Mouse (Mus musculus): Measurements from ENCODE around the gene Noxa1.

The Noxa1 gene

DNA sequence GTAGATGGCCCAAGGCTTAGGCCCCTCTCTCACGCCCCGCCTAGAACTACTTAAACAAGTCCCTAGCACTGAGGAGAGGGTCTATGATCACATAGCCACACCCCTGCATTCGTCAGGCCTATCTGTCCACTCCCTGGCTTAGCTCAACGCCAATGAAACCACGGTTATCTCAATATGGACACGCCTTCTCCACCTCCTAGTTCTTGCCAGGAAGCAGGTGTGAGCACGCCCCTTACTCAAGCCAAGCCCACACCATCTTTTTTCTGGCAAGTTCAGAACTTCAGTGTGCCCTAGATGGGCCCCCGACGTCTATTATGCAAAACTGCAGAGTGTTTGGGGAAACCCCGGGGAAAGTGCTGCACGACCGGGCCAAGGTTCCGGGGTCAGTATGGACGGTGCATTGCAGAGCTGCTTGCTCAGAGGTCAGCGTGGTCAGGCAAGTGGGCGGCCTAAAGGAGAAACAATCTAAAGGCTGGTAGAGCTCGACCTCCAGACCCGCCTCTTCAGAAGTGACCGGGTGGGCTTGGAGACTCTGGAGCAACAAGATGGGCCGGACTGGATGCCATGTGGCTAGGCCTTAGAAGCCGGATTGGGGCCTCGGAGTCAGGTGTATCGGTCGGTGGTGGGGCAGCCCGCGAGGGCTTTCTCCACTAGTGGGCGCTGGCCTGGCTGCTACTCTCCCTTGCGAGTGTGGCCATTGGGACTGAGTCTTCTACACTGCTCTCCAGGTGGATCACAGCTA lies at the start of gene Noxa1:
Gene Noxa1, minus strand, starts transcription at position 41 of the 742 bp plus-strand sequence.
- DNase-seq (ENCODE audit: low spot score in 2 of 2) = no peak

DNA sequence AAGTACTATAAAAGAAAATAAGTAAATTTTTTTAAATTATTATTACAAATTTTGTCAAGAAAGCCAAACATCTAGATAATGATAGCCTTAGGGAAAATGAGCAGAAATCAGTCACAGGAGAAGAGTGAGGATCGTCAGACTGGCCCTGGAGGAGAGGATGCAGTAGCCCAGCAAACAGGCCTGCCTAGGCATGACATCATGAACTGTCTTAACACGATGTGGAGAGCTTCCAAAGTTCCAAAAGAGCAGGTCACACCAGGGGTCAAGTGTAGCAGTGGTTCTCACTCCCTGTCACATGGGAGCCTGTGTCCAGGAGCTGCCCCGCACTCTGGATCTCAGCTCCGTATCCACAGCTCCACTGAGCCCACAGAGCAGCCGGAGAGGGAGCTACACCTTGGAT lies 47.0 kb upstream of the Noxa1 start:
- no peak for DNase-seq (ENCODE audit: low spot score in 2 of 2)

GRCm38 (mm10) chr2:25141185-25141584 lies 46.2 kb upstream of the Noxa1 start:
- DNase-seq (ENCODE audit: low spot score in 2 of 2) = no peak

GRCm38 (mm10) chr2:25137832-25138231 lies 42.9 kb upstream of the Noxa1 start:
- no peak for DNase-seq (ENCODE audit: low spot score in 2 of 2)

- DNase-seq (ENCODE audit: low spot score in 2 of 2) = no peak
These were observed 36.7 kb upstream of the Noxa1 start for GRCm38 (mm10) chr2:25131601-25132000.

GRCm38 (mm10) chr2:25128072-25128471 lies 33.1 kb upstream of the Noxa1 start:
- DNase-seq (ENCODE audit: low spot score in 2 of 2) = no peak

DNA sequence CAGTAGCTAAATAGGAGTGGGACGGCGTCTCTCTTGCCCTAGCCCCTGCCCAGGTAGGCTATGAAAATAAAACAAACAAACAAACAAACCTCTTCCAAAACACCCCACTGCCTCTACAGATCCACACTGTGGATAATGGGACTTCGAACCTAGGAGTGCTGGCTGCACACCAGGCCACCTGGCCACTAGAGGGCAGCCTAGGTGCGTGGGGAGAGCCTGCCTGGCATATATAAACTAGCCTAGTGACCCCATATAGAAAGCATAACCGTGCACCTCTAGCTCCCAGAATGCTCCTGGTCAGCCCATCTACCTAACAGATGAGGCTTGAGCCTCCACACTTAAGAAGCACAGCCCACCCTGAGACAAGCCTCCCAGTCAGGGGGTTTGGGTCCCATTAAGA lies 32.3 kb upstream of the Noxa1 start:
- peak; percentile 28 to 35 for DNase-seq (ENCODE audit: low spot score in 2 of 2)

GRCm38 (mm10) chr2:25126011-25127010 lies 31.4 kb upstream of the Noxa1 start:
- peak; percentile 36 to 71 for DNase-seq (ENCODE audit: low spot score in 2 of 2)

- DNase-seq (ENCODE audit: low spot score in 2 of 2) = no peak
These were observed 30.2 kb upstream of the Noxa1 start for GRCm38 (mm10) chr2:25125146-25125545.

DNA sequence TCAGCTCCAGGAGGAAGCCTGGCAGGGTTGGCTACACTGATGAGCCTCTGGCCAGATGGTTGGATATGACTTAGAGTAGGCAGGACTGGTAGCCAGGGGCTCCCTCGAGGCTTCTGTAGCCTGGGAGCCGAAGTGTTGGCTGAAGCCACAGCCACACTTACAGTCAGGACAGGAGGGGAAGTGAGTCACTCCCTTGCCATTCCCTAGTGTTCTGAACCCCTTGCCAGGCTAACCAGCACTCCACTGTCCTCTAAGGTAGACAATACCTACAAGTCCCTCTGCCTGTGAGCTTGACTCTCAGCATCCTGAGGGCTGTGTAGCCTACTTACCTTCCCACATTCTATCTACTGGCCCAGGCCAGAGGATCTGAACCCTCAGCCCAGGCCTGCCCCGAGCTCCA lies 29.5 kb upstream of the Noxa1 start:
- DNase-seq (ENCODE audit: low spot score in 2 of 2) = no peak

DNA sequence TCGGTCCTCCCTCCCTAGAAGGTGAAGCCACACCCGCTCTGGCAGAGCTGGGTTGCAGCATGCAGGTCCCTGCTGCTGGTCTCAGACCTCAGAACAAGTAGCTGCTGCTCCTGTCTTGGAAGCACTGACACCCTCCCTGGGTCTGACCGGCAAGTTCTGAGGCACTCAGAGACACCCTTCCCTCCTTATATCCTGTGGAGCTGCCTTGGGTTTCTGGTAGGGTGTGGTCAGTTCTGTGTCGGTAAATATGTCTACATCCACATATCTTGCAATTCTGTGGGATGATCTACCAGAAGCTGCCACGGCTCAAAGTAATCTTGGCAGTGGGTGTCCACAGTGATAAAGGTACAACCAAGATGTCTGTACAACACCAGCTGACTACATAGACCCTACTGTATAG lies 28.6 kb upstream of the Noxa1 start:
- no peak for DNase-seq (ENCODE audit: low spot score in 2 of 2)

GRCm38 (mm10) chr2:25122666-25123065 lies 27.7 kb upstream of the Noxa1 start:
- no peak for DNase-seq (ENCODE audit: low spot score in 2 of 2)

DNA sequence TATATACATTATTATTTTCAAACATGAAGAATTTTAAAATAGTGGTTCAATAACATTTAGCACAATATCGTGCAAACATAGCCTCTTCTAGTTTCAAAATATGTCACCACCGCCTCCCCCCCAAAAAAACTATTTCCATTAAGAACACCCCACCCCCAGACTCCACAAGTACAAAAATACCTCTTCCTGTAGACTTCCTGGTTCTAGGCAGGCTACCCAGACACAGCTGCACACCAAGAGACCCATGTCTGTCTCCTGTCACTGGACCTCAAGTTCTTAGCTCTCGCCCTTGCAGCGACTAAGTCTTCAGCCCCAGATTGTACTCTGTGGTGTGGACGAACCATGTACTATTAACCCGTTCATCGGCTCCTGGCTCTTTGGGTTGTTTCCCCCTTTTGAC lies 26.0 kb upstream of the Noxa1 start:
- no peak for DNase-seq (ENCODE audit: low spot score in 2 of 2)

GRCm38 (mm10) chr2:25115442-25115841 lies 20.5 kb upstream of the Noxa1 start:
- no peak for DNase-seq (ENCODE audit: low spot score in 2 of 2)

- no peak for DNase-seq (ENCODE audit: low spot score in 2 of 2)
These were observed 19.4 kb upstream of the Noxa1 start for GRCm38 (mm10) chr2:25114308-25114707.

GRCm38 (mm10) chr2:25111184-25111791 lies 16.3 kb upstream of the Noxa1 start:
- DNase-seq (ENCODE audit: low spot score in 2 of 2) = no peak

DNA sequence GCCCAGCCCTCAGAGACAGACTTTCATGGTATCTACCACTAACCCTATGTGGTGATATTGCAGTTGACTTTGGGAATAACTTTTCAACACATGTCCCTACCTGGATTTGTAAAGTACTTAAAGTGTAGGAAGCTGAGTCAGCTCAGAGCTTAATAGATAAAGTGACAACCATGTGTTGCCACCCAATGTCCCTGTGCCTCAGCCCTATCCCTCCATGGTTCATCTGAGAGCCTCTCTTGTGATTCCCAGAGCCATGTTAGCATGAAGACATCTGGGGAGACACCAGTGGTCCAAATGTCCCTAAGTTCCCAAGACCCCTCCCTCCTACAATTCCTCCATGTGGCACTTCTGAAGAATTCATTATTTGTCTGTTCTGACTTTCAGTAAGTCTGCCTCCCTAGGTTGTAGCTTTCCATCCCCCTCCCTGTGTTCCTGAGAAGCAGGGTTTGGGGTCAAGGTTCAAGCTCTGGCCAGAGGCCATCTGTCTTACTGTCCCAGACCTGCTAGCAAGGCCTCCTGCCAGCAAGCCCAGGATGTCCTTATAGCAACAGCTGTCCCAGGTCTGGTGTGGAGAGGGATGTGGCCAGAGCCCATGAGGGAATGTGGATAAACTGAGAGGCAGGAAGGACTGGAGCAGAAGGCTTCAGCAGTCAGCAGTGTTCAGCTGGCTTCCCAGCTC lies 15.7 kb upstream of the Noxa1 start:
- DNase-seq (ENCODE audit: low spot score in 2 of 2) = no peak

DNA sequence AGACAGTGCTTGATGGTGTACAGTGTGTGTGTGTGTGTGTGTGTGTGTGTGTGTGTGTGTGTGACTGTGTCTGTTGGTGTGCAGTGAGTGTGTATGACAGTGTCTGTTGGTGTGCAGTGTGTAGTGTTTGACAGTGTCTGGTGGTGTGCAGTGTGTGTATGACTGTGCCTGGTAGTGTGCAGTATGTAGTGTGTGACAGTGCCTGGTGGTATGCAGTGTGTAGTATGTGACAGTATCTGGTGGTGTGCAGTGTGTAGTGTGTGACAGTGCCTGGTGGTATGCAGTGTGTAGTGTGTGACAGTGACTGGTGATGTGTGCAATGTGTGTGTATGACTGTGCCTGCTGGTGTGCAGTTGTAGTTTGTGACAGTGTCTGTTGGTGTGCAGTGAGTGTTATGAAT lies 14.5 kb upstream of the Noxa1 start:
- no peak for DNase-seq (ENCODE audit: low spot score in 2 of 2)

DNA sequence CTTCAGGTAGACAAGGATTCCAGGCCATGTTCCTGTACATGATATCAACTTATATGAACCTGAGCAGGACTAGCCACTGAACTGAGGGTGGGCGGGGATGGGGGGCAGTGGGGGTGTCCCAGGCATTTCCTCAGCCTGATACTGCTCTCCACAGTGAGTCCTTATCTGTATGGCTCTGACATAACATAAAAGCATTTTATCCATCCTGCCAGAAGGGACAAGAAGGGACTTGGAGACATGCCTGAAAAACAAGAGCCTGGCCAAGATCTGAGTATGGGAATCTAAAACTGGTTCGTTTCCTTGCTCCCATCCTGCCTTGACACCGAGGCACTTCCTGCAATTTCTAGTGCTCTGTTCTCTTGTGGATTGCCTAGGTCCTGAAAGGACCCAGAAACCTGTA lies 11.1 kb upstream of the Noxa1 start:
- no peak for DNase-seq (ENCODE audit: low spot score in 2 of 2)

- no peak for DNase-seq (ENCODE audit: low spot score in 2 of 2)
These were observed 9.2 kb upstream of the Noxa1 start for GRCm38 (mm10) chr2:25104122-25104521.

GRCm38 (mm10) chr2:25099703-25100102 lies 4.8 kb upstream of the Noxa1 start:
- DNase-seq (ENCODE audit: low spot score in 2 of 2) = no peak

- DNase-seq (ENCODE audit: low spot score in 2 of 2) = peak in 1 of 2 experiments; percentile 40
These were observed 4.0 kb upstream of the Noxa1 start for GRCm38 (mm10) chr2:25098956-25099355.
